Mouse (Mus musculus): Measurements from ENCODE around the gene Cep112.
A peak's percentile ranks its signal among the peaks of the same experiment; 100 is the strongest.

Gene Cep112

GRCm38 (mm10) chr11:108606836-108607235, 181.8 kb downstream of the Cep112 start:
- no peak for DNase-seq

GRCm38 (mm10) chr11:108620628-108621433, 195.8 kb downstream of the Cep112 start:
- no peak for DNase-seq

- no peak for DNase-seq
These were observed 196.5 kb downstream of the Cep112 start for GRCm38 (mm10) chr11:108621434-108621901.

GRCm38 (mm10) chr11:108625546-108626232, 200.7 kb downstream of the Cep112 start:
- DNase-seq = no peak

- DNase-seq = no peak
These were observed 212.8 kb downstream of the Cep112 start for GRCm38 (mm10) chr11:108637780-108638179.

GRCm38 (mm10) chr11:108655574-108655973, 230.6 kb downstream of the Cep112 start:
- no peak for DNase-seq

GRCm38 (mm10) chr11:108682014-108682413, 257.0 kb downstream of the Cep112 start:
- no peak for DNase-seq

GRCm38 (mm10) chr11:108696563-108696962, 271.6 kb downstream of the Cep112 start:
- no peak for DNase-seq

- DNase-seq = peak; percentile 62 to 88
These were observed 327.3 kb downstream of the Cep112 start for GRCm38 (mm10) chr11:108752301-108752700.

- DNase-seq = no peak
These were observed 327.8 kb downstream of the Cep112 start for GRCm38 (mm10) chr11:108752765-108753164.

- no peak for DNase-seq
These were observed 328.6 kb downstream of the Cep112 start for GRCm38 (mm10) chr11:108753361-108754240.

GRCm38 (mm10) chr11:108757211-108757610, 332.2 kb downstream of the Cep112 start:
- no peak for DNase-seq

- DNase-seq = no peak
These were observed 332.8 kb downstream of the Cep112 start for GRCm38 (mm10) chr11:108757626-108758430.

GRCm38 (mm10) chr11:108770064-108770463, 345.1 kb downstream of the Cep112 start:
- DNase-seq = no peak

- no peak for DNase-seq
These were observed 349.2 kb downstream of the Cep112 start for GRCm38 (mm10) chr11:108774019-108774670.

- DNase-seq = no peak
These were observed 352.2 kb downstream of the Cep112 start for GRCm38 (mm10) chr11:108777158-108777557.

GRCm38 (mm10) chr11:108780271-108781250, 355.6 kb downstream of the Cep112 start:
- no peak for DNase-seq

- DNase-seq = no peak
These were observed 373.4 kb downstream of the Cep112 start for GRCm38 (mm10) chr11:108798398-108798797.

- no peak for DNase-seq
These were observed 374.7 kb downstream of the Cep112 start for GRCm38 (mm10) chr11:108799695-108800094.

- no peak for DNase-seq
These were observed 379.0 kb downstream of the Cep112 start for GRCm38 (mm10) chr11:108804030-108804429.

Data from lung, postnatal 4 days (tissue).